Mouse (Mus musculus) limb, embryonic 13.5 days (tissue): Measurements from ENCODE around the gene Ogn. TPM values are rescaled to one million over a fixed set of nuclear protein-coding genes. Genes with fewer than 3 reads are reported as not detected.
A peak's percentile ranks its signal among the peaks of the same experiment; 100 is the strongest.

Experiments
- ATAC-seq: fragments of 200-750 bp; cut with Nextera tagmentation; 2 replicates; pipeline ENCODE4 v1.8.0; 2017; ENCODE audit warnings: low read depth, moderate number of reproducible peaks, moderate TSS enrichment; ENCODE audit not compliant: low FRiP score
- H3K27ac ChIP-seq: fragments of 300-500 bp; sonication (generic); 2 replicates; pipeline ENCODE4 v1.5.1; 2015; ENCODE audit warnings: inconsistent platforms, mild to moderate bottlenecking, moderate library complexity
- H3K27me3 ChIP-seq: fragments of 300-500 bp; sonication (generic); 2 replicates; pipeline ENCODE4 v1.6.1; 2015; ENCODE audit warnings: mild to moderate bottlenecking, inconsistent platforms
- H3K36me3 ChIP-seq: fragments of 300-500 bp; sonication (generic); 2 replicates; pipeline ENCODE4 v1.6.1; 2015; ENCODE audit warnings: inconsistent platforms, mild to moderate bottlenecking, moderate library complexity
- H3K4me1 ChIP-seq: fragments of 300-500 bp; sonication (generic); 2 replicates; pipeline ENCODE4 v1.6.1; 2015; ENCODE audit warnings: inconsistent platforms
- H3K4me2 ChIP-seq: fragments of 300-500 bp; sonication (generic); replicated peaks from 2 replicates; pipeline ENCODE4 v1.6.1; 2015; ENCODE audit warnings: inconsistent platforms, mild to moderate bottlenecking, moderate library complexity
- H3K4me3 ChIP-seq: fragments of 300-500 bp; sonication (generic); 2 replicates; pipeline ENCODE4 v1.5.1; 2015; ENCODE audit warnings: moderate library complexity, mild to moderate bottlenecking, inconsistent platforms
- H3K9ac ChIP-seq: fragments of 300-500 bp; sonication (generic); 2 replicates; pipeline ENCODE4 v1.6.1; 2015; ENCODE audit warnings: mild to moderate bottlenecking, inconsistent platforms
- H3K9me3 ChIP-seq: fragments of 300-500 bp; sonication (generic); 2 replicates; pipeline ENCODE4 v1.6.1; 2016; ENCODE audit warnings: inconsistent platforms
- WGBS: fragments of 180-500 bp; shearing (Covaris S2); methylation state at CpG from one replicate; pipeline ENCODE4 v1.1.7; 2015; 5-methylcytosine and 5-hydroxymethylcytosine counted together
- polyA plus RNA-seq: library from polyadenylated mRNA; unstranded; fragments of >200 nt; fragmentation: Nextera tagmentation; extraction: Ambion mirVana; gene quantifications from 2 replicates; pipeline ENCODE4 v1.2.1, GENCODE M21; 2015

Ogn gene
- polyA plus RNA-seq, 1 experiment from 2014 or later, result 159 TPM

GRCm38 (mm10) chr13:49608589-49609322 is 910 bp downstream of the Ogn start:
- H3K4me2 ChIP-seq, result peak overlapping the region; percentile 51
- 31% methylated on average over 4 of the region's 4 CpGs for WGBS
- H3K9ac ChIP-seq, result peak overlapping the region; percentile 51; the same call in 1 of the 2 replicates
- H3K4me3 ChIP-seq, result peak overlapping the region; percentile 40
- H3K27me3 ChIP-seq, result no peaks in the 10 kb centered on the region
- no peaks in the 10 kb centered on the region for H3K9me3 ChIP-seq
- ATAC-seq, result peak; percentile 57; the same call in 1 of the 2 replicates
- peak overlapping the region; percentile 89 for H3K27ac ChIP-seq
- peaks cover 3% of the 10 kb centered on the region; the same call in 1 of the 2 replicates for H3K4me1 ChIP-seq
- no peaks in the 10 kb centered on the region for H3K36me3 ChIP-seq

DNA sequence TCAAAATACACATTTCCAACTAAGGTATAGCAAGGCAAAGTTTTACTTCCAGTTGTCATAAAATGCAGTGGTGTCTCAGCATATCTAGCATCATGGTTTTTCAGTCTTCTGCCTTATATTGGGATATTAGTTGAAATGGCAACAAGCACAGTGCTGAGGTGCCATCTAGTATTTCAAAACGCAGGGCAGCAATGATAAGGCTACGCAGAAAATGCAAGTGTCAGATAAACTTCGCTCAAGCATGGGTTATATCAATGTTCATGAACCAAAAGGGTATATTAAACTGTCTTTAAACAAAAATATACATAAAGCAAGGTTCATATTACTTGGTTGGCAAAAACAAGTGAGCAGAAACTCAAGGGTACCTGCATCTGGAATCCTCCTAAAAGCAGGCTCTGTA is 9.2 kb downstream of the Ogn start:
- peaks cover 21% of the 10 kb centered on the region for H3K36me3 ChIP-seq
- ATAC-seq, result no peak
- H3K4me3 ChIP-seq, result no peak overlapping the region
- H3K27ac ChIP-seq, result no peak overlapping the region
- H3K9ac ChIP-seq, result no peak overlapping the region
- 88% methylated on average over 3 of the region's 3 CpGs for WGBS
- H3K4me1 ChIP-seq, result no peaks in the 10 kb centered on the region
- H3K9me3 ChIP-seq, result no peaks in the 10 kb centered on the region
- no peaks in the 10 kb centered on the region for H3K27me3 ChIP-seq
- no peak overlapping the region for H3K4me2 ChIP-seq

- H3K27me3 ChIP-seq, result no peaks in the 10 kb centered on the region
- H3K36me3 ChIP-seq, result peaks cover 21% of the 10 kb centered on the region
- ATAC-seq, result no peak
- no peak overlapping the region for H3K4me2 ChIP-seq
- H3K27ac ChIP-seq, result no peak overlapping the region
- H3K9me3 ChIP-seq, result no peaks in the 10 kb centered on the region
- no peak overlapping the region for H3K9ac ChIP-seq
- no peak overlapping the region for H3K4me3 ChIP-seq
- no peaks in the 10 kb centered on the region for H3K4me1 ChIP-seq
These were observed 10.5 kb downstream of the Ogn start for GRCm38 (mm10) chr13:49618365-49618764.

- H3K4me2 ChIP-seq, result no peak overlapping the region
- no peak overlapping the region for H3K9ac ChIP-seq
- 72% methylated on average over 1 of the region's 1 CpGs for WGBS
- no peaks in the 10 kb centered on the region for H3K27me3 ChIP-seq
- H3K9me3 ChIP-seq, result no peaks in the 10 kb centered on the region
- no peak for ATAC-seq
- no peaks in the 10 kb centered on the region for H3K4me1 ChIP-seq
- H3K27ac ChIP-seq, result no peak overlapping the region
- peaks cover 11% of the 10 kb centered on the region for H3K36me3 ChIP-seq
- no peak overlapping the region for H3K4me3 ChIP-seq
These were observed 15.4 kb downstream of the Ogn start for GRCm38 (mm10) chr13:49623216-49623615.

DNA sequence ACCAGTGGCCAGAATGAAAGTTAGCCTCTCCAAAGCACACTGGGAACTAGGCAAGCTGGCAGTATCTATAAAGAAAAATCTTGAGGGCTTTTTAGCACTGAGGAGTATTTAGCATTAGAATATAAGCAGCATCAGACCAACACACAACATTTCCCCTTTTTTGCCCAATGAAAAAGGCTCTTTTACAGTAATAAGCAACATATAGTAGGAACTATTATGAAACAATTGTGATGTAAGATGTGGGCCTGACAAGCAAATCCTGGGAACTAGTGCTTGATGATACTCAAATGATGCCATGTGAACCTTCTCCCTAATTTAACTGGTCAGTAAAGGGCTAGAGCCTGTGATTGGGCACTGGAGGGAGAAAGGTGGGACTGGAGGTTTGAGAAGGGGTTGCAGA is 20.3 kb downstream of the Ogn start:
- Histone ChIP-seq H3K36me3 (no peaks in the 10 kb centered on the region), H3K9ac (no peak overlapping the region), H3K4me1 (no peaks in the 10 kb centered on the region), H3K27me3 (no peaks in the 10 kb centered on the region), H3K4me3 (no peak overlapping the region), H3K27ac (no peak overlapping the region), H3K4me2 (no peak overlapping the region), H3K9me3 (no peaks in the 10 kb centered on the region)
- no peak for ATAC-seq

DNA sequence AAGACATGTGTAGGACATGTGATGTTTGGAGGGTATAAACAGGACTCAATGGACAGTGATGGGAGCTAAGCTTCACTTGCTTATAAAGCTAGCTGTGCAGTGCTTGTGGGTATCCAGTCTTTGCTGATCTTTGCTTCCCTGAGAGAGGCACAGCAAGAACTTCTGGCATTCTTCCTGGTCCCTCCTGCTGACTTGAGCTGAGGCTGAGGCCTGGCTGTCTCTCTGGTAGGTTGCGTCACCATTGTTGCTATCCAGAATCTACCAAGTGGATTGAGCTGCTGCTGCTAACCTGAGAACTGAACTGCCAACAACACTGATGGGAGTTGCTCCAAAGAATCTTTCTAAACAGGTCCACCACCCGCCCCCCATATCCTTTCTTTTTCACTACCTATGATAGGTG is 21.2 kb downstream of the Ogn start:
- 95% methylated on average over 2 of the region's 2 CpGs for WGBS
- no peak for ATAC-seq
- H3K4me3 ChIP-seq, result no peak overlapping the region
- H3K27ac ChIP-seq, result 0 out of 2 replicates have a peak overlapping the region, but pooled peaks have one; percentile 28
- no peaks in the 10 kb centered on the region for H3K9me3 ChIP-seq
- H3K36me3 ChIP-seq, result no peaks in the 10 kb centered on the region
- no peak overlapping the region for H3K4me2 ChIP-seq
- H3K4me1 ChIP-seq, result no peaks in the 10 kb centered on the region
- H3K9ac ChIP-seq, result no peak overlapping the region
- no peaks in the 10 kb centered on the region for H3K27me3 ChIP-seq

DNA sequence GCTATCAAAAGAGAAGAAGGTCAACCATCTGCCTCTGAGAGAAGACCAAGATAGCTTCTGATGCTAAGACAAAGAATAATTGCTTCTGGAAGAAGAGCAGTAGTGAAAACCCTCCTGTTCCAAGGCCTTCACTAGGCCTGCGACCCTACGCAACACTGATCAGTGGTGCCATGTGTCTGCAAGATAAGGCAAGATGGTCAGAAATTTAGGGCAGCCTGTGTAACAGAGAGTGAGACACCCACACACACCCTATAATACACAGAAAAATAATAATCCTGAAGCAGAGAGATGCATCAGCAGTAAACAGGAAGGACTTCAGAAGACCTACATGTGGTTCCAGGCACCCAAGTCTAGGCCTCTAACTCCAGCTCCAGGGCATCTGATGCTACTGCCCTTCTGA is 32.1 kb downstream of the Ogn start:
- no peak for ATAC-seq
- Histone ChIP-seq H3K27me3 (no peaks in the 10 kb centered on the region), H3K9me3 (no peaks in the 10 kb centered on the region), H3K4me2 (no peak overlapping the region), H3K4me3 (no peak overlapping the region), H3K9ac (no peak overlapping the region), H3K36me3 (peaks cover 3% of the 10 kb centered on the region; the same call in 1 of the 2 replicates), H3K4me1 (peaks cover 3% of the 10 kb centered on the region; the same call in 1 of the 2 replicates), H3K27ac (no peak overlapping the region)
- 97% methylated on average over 2 of the region's 2 CpGs for WGBS

GRCm38 (mm10) chr13:49642650-49643049 is 34.8 kb downstream of the Ogn start:
- Histone ChIP-seq H3K4me3 (no peak overlapping the region), H3K27ac (no peak overlapping the region), H3K4me2 (no peak overlapping the region), H3K36me3 (no peaks in the 10 kb centered on the region; the same call in 1 of the 2 replicates), H3K9ac (no peak overlapping the region), H3K9me3 (no peaks in the 10 kb centered on the region), H3K27me3 (no peaks in the 10 kb centered on the region), H3K4me1 (peaks cover 3% of the 10 kb centered on the region; the same call in 1 of the 2 replicates)
- no peak for ATAC-seq
- WGBS, result 77% methylated on average over 6 of the region's 6 CpGs

GRCm38 (mm10) chr13:49643669-49644362 is 36.0 kb downstream of the Ogn start:
- no peak overlapping the region for H3K4me2 ChIP-seq
- no peak overlapping the region for H3K4me3 ChIP-seq
- no peaks in the 10 kb centered on the region for H3K9me3 ChIP-seq
- H3K27ac ChIP-seq, result no peak overlapping the region
- ATAC-seq, result no peak
- no peak overlapping the region for H3K9ac ChIP-seq
- peaks cover 3% of the 10 kb centered on the region; the same call in 1 of the 2 replicates for H3K4me1 ChIP-seq
- no peaks in the 10 kb centered on the region for H3K27me3 ChIP-seq
- no peaks in the 10 kb centered on the region for H3K36me3 ChIP-seq

- H3K4me2 ChIP-seq, result no peak overlapping the region
- ATAC-seq, result 0 out of 2 replicates have a peak, but pooled peaks have one; percentile 36
- peak overlapping the region; percentile 39; the same call in 1 of the 2 replicates for H3K27ac ChIP-seq
- no peaks in the 10 kb centered on the region for H3K36me3 ChIP-seq
- H3K9me3 ChIP-seq, result no peaks in the 10 kb centered on the region
- peaks cover 3% of the 10 kb centered on the region; the same call in 1 of the 2 replicates for H3K4me1 ChIP-seq
- no peaks in the 10 kb centered on the region for H3K27me3 ChIP-seq
- 79% methylated on average over 2 of the region's 2 CpGs for WGBS
- H3K9ac ChIP-seq, result no peak overlapping the region
- no peak overlapping the region for H3K4me3 ChIP-seq
These were observed 37.1 kb downstream of the Ogn start for GRCm38 (mm10) chr13:49644731-49645529.

DNA sequence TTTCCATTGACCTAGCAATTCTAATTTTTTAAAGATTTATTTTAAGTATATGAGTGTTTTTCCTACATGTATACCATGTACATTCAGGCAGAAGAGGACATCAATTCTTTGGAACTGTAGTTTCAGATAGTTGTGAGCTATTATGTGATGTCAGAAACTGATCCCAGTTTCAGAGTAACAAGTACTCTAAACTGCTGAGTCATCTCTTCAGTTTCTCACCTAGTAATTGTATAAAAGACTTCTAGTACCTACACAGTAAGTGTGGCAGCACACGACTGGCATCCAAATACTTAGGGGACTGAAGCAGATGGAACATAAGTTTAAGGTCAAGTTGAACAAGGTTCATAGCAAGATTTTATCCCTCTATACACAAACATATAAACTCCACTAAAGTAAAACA is 38.2 kb downstream of the Ogn start:
- Histone ChIP-seq H3K27ac (no peak overlapping the region), H3K4me1 (peaks cover 3% of the 10 kb centered on the region; the same call in 1 of the 2 replicates), H3K36me3 (no peaks in the 10 kb centered on the region), H3K4me2 (no peak overlapping the region), H3K27me3 (no peaks in the 10 kb centered on the region), H3K9ac (no peak overlapping the region), H3K4me3 (no peak overlapping the region), H3K9me3 (no peaks in the 10 kb centered on the region)
- 79% methylated on average over 1 of the region's 1 CpGs for WGBS
- no peak for ATAC-seq

DNA sequence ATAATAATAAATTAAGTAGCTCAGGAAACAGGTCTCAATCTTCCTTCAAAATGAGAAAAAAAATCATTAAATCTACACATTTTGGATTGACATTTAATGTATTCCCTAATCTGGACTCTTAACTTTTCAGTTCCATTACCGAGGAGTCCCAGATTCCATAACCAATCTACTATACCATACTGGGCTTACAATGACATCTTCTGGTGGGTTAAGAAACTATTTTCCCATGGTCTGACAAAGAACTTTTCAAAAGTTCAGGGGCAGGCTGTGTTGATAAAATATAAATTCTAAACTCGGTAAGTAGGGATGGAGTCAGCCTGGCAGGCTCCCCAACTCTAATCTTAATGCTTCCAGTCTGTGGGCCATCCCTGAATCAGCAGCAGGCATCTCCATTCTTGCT is 43.3 kb downstream of the Ogn start:
- Histone ChIP-seq H3K4me3 (peak overlapping the region; percentile 84; the same call in 1 of the 2 replicates), H3K27me3 (no peaks in the 10 kb centered on the region), H3K4me2 (peak overlapping the region; percentile 87), H3K4me1 (peaks cover 21% of the 10 kb centered on the region), H3K9ac (no peak overlapping the region), H3K9me3 (no peaks in the 10 kb centered on the region), H3K27ac (no peak overlapping the region), H3K36me3 (peaks cover 5% of the 10 kb centered on the region; the same call in 1 of the 2 replicates)
- 54% methylated on average over 2 of the region's 2 CpGs for WGBS
- ATAC-seq, result no peak
